Mouse (Mus musculus): ENCODE results near the gene Scamp4. TPM values are rescaled to one million over a fixed set of nuclear protein-coding genes. Genes with fewer than 3 reads are reported as not detected.

The Scamp4 gene
- polyA plus RNA-seq, 1 experiment from 2014 or later: 63.7 TPM

GRCm38 (mm10) chr10:80584642-80585552 is 17.8 kb upstream of the Scamp4 start:
- Histone ChIP-seq H3K4me2 (no peak overlapping the region), H3K36me3 (replicated peaks) (peaks cover 35% of the 10 kb centered on the region), H3K9ac (no peak overlapping the region), H3K27ac (0 out of 2 replicates have a peak overlapping the region, but pooled peaks have one; percentile 0), H3K27me3 (no peaks in the 10 kb centered on the region), H3K4me1 (peaks cover 25% of the 10 kb centered on the region), H3K9me3 (no peaks in the 10 kb centered on the region), H3K4me3 (replicated peaks) (no peak overlapping the region)
- 74% methylated on average over 12 of the region's 12 CpGs for WGBS
- ATAC-seq (ENCODE audit: low FRiP score): no peak

DNA sequence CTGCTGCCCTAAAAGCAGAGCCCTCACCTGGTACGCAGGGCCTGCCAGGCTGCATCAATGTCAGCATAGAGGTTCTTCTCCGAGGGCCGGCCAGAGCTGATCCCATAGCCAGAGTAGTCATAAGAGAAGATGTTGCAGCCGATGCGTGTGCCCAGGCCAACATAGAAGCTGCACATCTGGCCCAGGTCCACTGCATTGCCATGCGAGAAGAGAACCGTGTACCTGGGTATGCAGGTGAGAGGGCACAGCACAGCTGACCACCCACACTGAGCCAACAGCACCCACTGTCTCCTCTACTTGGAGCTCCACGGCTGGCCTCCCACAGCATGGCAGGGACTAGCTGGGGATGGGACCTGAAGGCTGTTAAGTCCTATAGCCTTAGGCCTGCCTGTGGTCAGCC is 17.1 kb upstream of the Scamp4 start:
- H3K27me3 ChIP-seq: no peaks in the 10 kb centered on the region

DNA sequence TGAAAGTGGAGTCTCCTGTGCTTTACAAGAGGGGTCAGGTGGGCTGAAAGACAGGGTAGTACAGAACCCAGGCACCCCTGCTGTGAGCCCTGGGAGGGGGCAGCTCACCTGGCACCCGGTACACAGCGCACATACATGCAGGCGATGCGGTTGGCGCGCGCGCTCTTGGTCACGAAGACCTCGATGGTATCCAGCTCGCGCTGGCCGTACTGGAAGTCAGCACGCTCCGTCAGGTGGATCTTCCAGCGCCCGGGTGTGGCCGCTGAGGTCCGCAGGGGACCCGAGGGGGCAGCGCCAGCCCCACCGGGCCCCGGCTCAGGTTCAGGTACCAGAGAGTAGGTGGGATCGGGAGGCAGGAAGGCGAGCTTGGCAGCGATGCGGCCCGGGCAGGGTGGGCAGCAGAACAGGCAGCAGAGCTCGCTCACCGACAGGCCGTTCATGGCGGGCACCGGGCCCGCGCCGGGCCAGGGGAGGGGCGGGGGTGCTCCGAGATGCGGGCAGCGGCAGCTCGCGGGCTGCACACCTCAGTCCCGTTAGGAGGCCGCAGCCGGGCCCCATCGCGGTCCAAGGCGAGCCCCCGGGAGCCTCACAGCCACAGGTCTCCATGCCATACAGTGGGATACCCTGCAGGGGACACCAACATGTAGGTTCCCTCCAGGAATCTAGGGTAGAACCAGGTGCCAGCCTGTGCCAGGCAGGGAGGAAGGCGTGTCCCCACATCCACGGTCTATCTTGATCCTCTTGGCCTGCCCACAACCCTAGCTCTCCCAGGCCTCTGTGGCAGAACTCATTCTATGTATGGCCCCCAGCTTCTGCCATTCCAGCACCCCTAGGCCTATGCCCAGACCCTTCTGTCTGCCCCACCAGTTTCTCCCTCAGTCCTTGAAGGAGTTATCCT is 16.0 kb upstream of the Scamp4 start:
- WGBS: 93% methylated on average over 36 of the region's 51 CpGs
- H3K4me2 ChIP-seq: no peak overlapping the region
- H3K9ac ChIP-seq: no peak overlapping the region
- H3K4me1 ChIP-seq: peaks cover 25% of the 10 kb centered on the region
- no peak overlapping the region for H3K27ac ChIP-seq
- no peak for ATAC-seq (ENCODE audit: low FRiP score)
- no peaks in the 10 kb centered on the region for H3K27me3 ChIP-seq
- peaks cover 35% of the 10 kb centered on the region for H3K36me3 ChIP-seq (replicated peaks)
- H3K4me3 ChIP-seq (replicated peaks): no peak overlapping the region
- no peaks in the 10 kb centered on the region for H3K9me3 ChIP-seq

More for the DNA sequence above, 17.1 kb upstream of the Scamp4 start:
- Histone ChIP-seq H3K4me2 (no peak overlapping the region), H3K4me3 (replicated peaks) (no peak overlapping the region), H3K9ac (no peak overlapping the region), H3K36me3 (replicated peaks) (peaks cover 35% of the 10 kb centered on the region), H3K9me3 (no peaks in the 10 kb centered on the region), H3K27ac (no peak overlapping the region), H3K4me1 (peaks cover 25% of the 10 kb centered on the region)
- WGBS: 98% methylated on average over 8 of the region's 8 CpGs
- no peak for ATAC-seq (ENCODE audit: low FRiP score)

- no peaks in the 10 kb centered on the region for H3K27me3 ChIP-seq
- H3K36me3 ChIP-seq (replicated peaks): peaks cover 35% of the 10 kb centered on the region
- H3K9ac ChIP-seq: no peak overlapping the region
- H3K4me1 ChIP-seq: peaks cover 25% of the 10 kb centered on the region
- no peaks in the 10 kb centered on the region for H3K9me3 ChIP-seq
- H3K27ac ChIP-seq: no peak overlapping the region
- no peak overlapping the region for H3K4me3 ChIP-seq (replicated peaks)
- 45% methylated on average over 4 of the region's 4 CpGs for WGBS
- no peak overlapping the region for H3K4me2 ChIP-seq
- ATAC-seq (ENCODE audit: low FRiP score): no peak
Observed at GRCm38 (mm10) chr10:80587305-80587657, 15.4 kb upstream of the Scamp4 start.

DNA sequence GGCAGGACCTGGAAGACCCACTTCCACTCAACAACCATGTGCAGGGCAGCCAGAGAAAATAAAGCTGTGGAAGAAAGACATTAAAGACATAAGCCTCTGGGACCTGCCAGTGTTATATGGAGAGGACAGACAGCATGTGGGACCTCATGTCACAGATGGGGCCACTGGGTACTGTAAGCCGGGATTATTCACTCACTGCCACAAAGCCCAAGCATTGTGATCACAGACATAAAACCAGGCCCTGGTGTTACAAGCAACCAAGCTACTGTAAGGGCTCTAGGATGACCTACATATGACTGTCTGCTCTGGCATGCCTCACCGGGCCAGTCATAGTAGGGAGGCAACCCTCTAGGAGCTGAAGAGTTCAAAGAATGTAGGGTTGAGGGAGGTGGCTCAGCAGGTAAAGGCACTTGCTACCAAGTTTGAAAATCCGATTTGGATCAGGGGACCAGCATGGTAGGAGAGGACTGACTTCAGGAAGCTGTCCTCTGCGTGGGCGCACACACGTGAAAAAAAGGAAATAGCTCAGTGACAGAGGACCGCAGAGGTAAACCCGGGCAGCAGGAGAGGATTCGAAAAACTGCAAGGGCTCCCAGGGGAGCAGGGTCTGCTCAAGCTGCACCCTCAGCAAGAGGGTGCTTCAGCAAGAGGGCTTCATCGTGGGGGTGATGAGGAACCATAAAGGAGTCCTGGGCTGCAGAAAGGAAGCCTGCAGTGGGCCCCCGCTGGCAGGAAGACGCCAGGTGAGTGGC is 13.4 kb upstream of the Scamp4 start:
- peaks cover 22% of the 10 kb centered on the region for H3K36me3 ChIP-seq (replicated peaks)
- peak overlapping the region; percentile 98 for H3K4me2 ChIP-seq
- no peaks in the 10 kb centered on the region for H3K27me3 ChIP-seq
- no peak; the same call in 1 of the 2 replicates for ATAC-seq (ENCODE audit: low FRiP score)
- 0 out of 2 replicates have a peak overlapping the region, but pooled peaks have one; percentile 37 for H3K27ac ChIP-seq
- peaks cover 25% of the 10 kb centered on the region for H3K4me1 ChIP-seq
- peak overlapping the region; percentile 86 for H3K9ac ChIP-seq
- WGBS: 21% methylated on average over 12 of the region's 12 CpGs
- H3K9me3 ChIP-seq: no peaks in the 10 kb centered on the region
- H3K4me3 ChIP-seq (replicated peaks): peak overlapping the region; percentile 88

- under 1% methylated on average over 73 of the region's 73 CpGs for WGBS
- H3K27ac ChIP-seq: peak within 1 kb of the TSS; percentile 37; the same call in 1 of the 2 replicates
Observed at GRCm38 (mm10) chr10:80589879-80590854, 12.5 kb upstream of the Scamp4 start, which contains the start of gene Abhd17a. Abhd17a (minus strand) TSS chr10:80590341.

GRCm38 (mm10) chr10:80596318-80596717 is 6.4 kb upstream of the Scamp4 start:
- no peak overlapping the region for H3K4me2 ChIP-seq
- H3K4me1 ChIP-seq: no peaks in the 10 kb centered on the region
- no peak for ATAC-seq (ENCODE audit: low FRiP score)
- no peaks in the 10 kb centered on the region for H3K36me3 ChIP-seq (replicated peaks)
- no peaks in the 10 kb centered on the region for H3K9me3 ChIP-seq
- no peak overlapping the region for H3K4me3 ChIP-seq (replicated peaks)
- no peak overlapping the region for H3K9ac ChIP-seq
- H3K27me3 ChIP-seq: peaks cover 9% of the 10 kb centered on the region; the same call in 1 of the 2 replicates
- WGBS: 35% methylated on average over 4 of the region's 4 CpGs
- H3K27ac ChIP-seq: no peak overlapping the region

More at GRCm38 (mm10) chr10:80589879-80590854, 12.5 kb upstream of the Scamp4 start, which contains the start of gene Abhd17a:
- Histone ChIP-seq H3K4me3 (replicated peaks) (peak within 1 kb of the TSS; percentile 88), H3K36me3 (replicated peaks) (peaks cover 15% of the 10 kb centered on the region), H3K4me2 (peak within 1 kb of the TSS; percentile 98), H3K27me3 (no peaks in the 10 kb centered on the region), H3K4me1 (peaks cover 25% of the 10 kb centered on the region), H3K9me3 (no peaks in the 10 kb centered on the region), H3K9ac (peak within 1 kb of the TSS; percentile 86)
- ATAC-seq (ENCODE audit: low FRiP score): peak; percentile 97

GRCm38 (mm10) chr10:80603364-80603763 is 692 bp downstream of the Scamp4 start:
- Histone ChIP-seq H3K4me3 (replicated peaks) (peak overlapping the region; percentile 73), H3K27ac (peak overlapping the region; percentile 86), H3K4me2 (peak overlapping the region; percentile 95), H3K27me3 (no peaks in the 10 kb centered on the region), H3K9ac (peak overlapping the region; percentile 66), H3K9me3 (no peaks in the 10 kb centered on the region), H3K4me1 (peaks cover 23% of the 10 kb centered on the region), H3K36me3 (replicated peaks) (peaks cover 23% of the 10 kb centered on the region)
- 35% methylated on average over 7 of the region's 7 CpGs for WGBS
- peak; percentile 13; the same call in 1 of the 2 replicates for ATAC-seq (ENCODE audit: low FRiP score)

DNA sequence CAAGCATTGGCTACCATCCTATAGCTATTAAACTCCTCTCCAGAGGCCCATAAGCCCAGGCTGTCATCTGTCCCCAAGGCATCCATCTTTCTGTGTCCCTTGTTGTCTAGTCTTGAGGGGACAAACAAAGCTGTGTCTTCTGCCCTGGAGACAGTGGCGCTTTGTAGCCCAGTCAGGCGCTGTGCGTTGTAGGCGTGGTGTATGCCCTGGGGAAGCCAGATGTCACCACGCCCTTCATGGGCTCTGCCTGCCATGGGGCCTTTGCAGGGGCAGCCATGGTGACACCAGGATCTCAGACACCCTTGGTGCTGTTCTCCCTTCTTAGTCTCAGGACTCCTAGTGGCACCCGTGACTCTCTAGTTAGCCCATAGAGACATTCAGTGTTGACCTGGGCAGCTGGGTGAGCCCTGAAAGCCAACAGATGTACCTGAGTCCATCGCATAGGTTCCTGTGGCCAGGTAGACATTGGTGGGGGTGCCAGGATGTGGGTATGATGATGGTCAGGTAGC is 1.4 kb downstream of the Scamp4 start:
- peak overlapping the region; percentile 66 for H3K9ac ChIP-seq
- peak overlapping the region; percentile 86; the same call in 1 of the 2 replicates for H3K27ac ChIP-seq
- peak overlapping the region; percentile 73 for H3K4me3 ChIP-seq (replicated peaks)
- ATAC-seq (ENCODE audit: low FRiP score): no peak
- H3K9me3 ChIP-seq: no peaks in the 10 kb centered on the region
- 86% methylated on average over 7 of the region's 7 CpGs for WGBS
- peaks cover 23% of the 10 kb centered on the region for H3K4me1 ChIP-seq
- H3K27me3 ChIP-seq: no peaks in the 10 kb centered on the region
- peak overlapping the region; percentile 95 for H3K4me2 ChIP-seq
- peaks cover 30% of the 10 kb centered on the region for H3K36me3 ChIP-seq (replicated peaks)

DNA sequence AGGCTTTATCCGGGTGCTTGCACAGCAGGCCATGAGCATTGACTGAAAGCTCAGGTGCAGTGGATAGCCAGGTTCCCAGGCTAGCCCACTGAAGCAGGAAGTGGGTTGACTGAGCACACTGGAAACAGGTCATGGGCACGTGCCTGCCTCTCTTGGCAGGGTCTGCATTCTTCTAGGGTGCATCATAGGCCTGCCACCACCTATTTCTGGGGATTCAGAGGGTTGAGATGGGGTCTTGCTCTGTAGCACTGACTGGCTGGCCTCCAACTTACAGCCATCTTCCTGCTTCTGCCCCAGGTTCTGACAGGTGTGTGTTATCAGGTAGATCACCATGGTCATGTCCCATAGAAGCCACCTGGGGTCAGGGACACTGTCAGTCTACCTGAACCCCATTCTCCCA is 2.3 kb downstream of the Scamp4 start:
- H3K4me3 ChIP-seq (replicated peaks): no peak overlapping the region

More for the DNA sequence above, 2.3 kb downstream of the Scamp4 start:
- Histone ChIP-seq H3K9ac (no peak overlapping the region), H3K27me3 (no peaks in the 10 kb centered on the region), H3K27ac (no peak overlapping the region), H3K36me3 (replicated peaks) (peaks cover 39% of the 10 kb centered on the region), H3K4me2 (no peak overlapping the region), H3K4me1 (peaks cover 23% of the 10 kb centered on the region), H3K9me3 (no peaks in the 10 kb centered on the region)
- WGBS: 85% methylated on average over 2 of the region's 2 CpGs
- ATAC-seq (ENCODE audit: low FRiP score): no peak
